In genomic region chr16:20724338-20724748, GRCm38 (mm10) we compare ENCODE assay signal across 8 mouse cellular contexts. TPM values are rescaled to one million over a fixed set of nuclear protein-coding genes. Genes with fewer than 3 reads are reported as not detected.
DNase-seq lines count a peak whose midpoint lies in the region; ATAC-seq and TF ChIP-seq lines count a peak whose summit lies in the region.

No protein-coding gene starts in this region.

- WGBS in thymus, adult 2 months: 37% methylated on average over 5 of the region's 5 CpGs
- WGBS in heart, embryonic 11.5 days (ENCODE audit: insufficient replicate concordance): 27% methylated on average over 5 of the region's 5 CpGs
- WGBS in kidney, embryonic 15.5 days: 37% methylated on average over 5 of the region's 5 CpGs

- DNase-seq in thymus, adult 2 months: peak; percentile 35
- no peak for DNase-seq in thymus, adult 18-20 months
- DNase-seq in lung, postnatal 14 days: peak; percentile 67
- DNase-seq in right cerebral cortex, postnatal 4 days: peak; percentile 43
- DNase-seq in spleen, postnatal 14 days (ENCODE audit: low spot score in 2 of 2): no peak

- no peaks in the 10 kb centered on the region for H3K27me3 ChIP-seq in thymus, adult 2 months (ENCODE audit: control insufficient read depth, insufficient read depth, low read length)
- H3K27me3 ChIP-seq in heart, embryonic 11.5 days (ENCODE audit: control insufficient read depth, insufficient read depth, low read length): 0 out of 2 replicates have a peak, but pooled peaks cover 3% of the 10 kb centered on the region
- no peaks in the 10 kb centered on the region for H3K27me3 ChIP-seq in kidney, embryonic 15.5 days

- H3K4me1 ChIP-seq in thymus, adult 2 months (replicated peaks; ENCODE audit: control insufficient read depth, insufficient read depth, low read length): no peaks in the 10 kb centered on the region
- no peaks in the 10 kb centered on the region for H3K4me1 ChIP-seq in cortical plate, adult 2 months (ENCODE audit: control insufficient read depth, insufficient read depth, low read length)
- H3K4me1 ChIP-seq in heart, embryonic 11.5 days (ENCODE audit: control insufficient read depth, insufficient read depth, low read length): no peaks in the 10 kb centered on the region
- H3K4me1 ChIP-seq in kidney, embryonic 15.5 days: 0 out of 2 replicates have a peak, but pooled peaks cover 2% of the 10 kb centered on the region

- H3K36me3 ChIP-seq in thymus, adult 2 months (ENCODE audit: control insufficient read depth, insufficient read depth, low read length): no peaks in the 10 kb centered on the region; the same call in 1 of the 2 replicates
- H3K36me3 ChIP-seq in heart, embryonic 11.5 days (ENCODE audit: control insufficient read depth, insufficient read depth, low read length): peaks cover 11% of the 10 kb centered on the region; the same call in 1 of the 2 replicates
- peaks cover 35% of the 10 kb centered on the region for H3K36me3 ChIP-seq in kidney, embryonic 15.5 days

- TF ChIP-seq POLR2A in thymus, adult 2 months (IDR thresholded peaks at IDR 0.05; ENCODE audit: control insufficient read depth, extremely low read depth, insufficient read depth, low read length, poor library complexity): no peak
- TF ChIP-seq POLR2A in cortical plate, adult 2 months (IDR thresholded peaks at IDR 0.05; ENCODE audit: extremely low read depth, insufficient read depth, low read length): no peak

- no peak overlapping the region for H3K4me2 ChIP-seq in heart, embryonic 11.5 days
- no peak overlapping the region for H3K4me2 ChIP-seq in kidney, embryonic 15.5 days

- TF ChIP-seq CTCF in thymus, adult 2 months (IDR thresholded peaks at IDR 0.05; ENCODE audit: borderline replicate concordance, control insufficient read depth, extremely low read depth, insufficient read depth, low read length, poor library complexity): peak; percentile 61; the same call in 1 of the 2 replicates
- peak; percentile 63 for TF ChIP-seq CTCF in cortical plate, adult 2 months (IDR thresholded peaks at IDR 0.05; ENCODE audit: extremely low read depth, insufficient read depth, low read length)

- H3K4me3 ChIP-seq in thymus, adult 2 months (ENCODE audit: control insufficient read depth, insufficient read depth, low read length): no peak overlapping the region
- H3K4me3 ChIP-seq in cortical plate, adult 2 months (ENCODE audit: insufficient read depth, low read length): no peak overlapping the region
- no peak overlapping the region for H3K4me3 ChIP-seq in heart, embryonic 11.5 days (ENCODE audit: low read depth, low read length)
- H3K4me3 ChIP-seq in kidney, embryonic 15.5 days (replicated peaks): no peak overlapping the region

- no peak overlapping the region for H3K27ac ChIP-seq in thymus, adult 2 months (ENCODE audit: control insufficient read depth, insufficient read depth, low read length)
- H3K27ac ChIP-seq in cortical plate, adult 2 months (ENCODE audit: insufficient read depth, low read length): no peak overlapping the region
- no peak overlapping the region for H3K27ac ChIP-seq in heart, embryonic 11.5 days (ENCODE audit: low read depth, low read length)
- no peak overlapping the region for H3K27ac ChIP-seq in kidney, embryonic 15.5 days

- no peak overlapping the region for H3K9ac ChIP-seq in heart, embryonic 11.5 days (ENCODE audit: low read depth, low read length)
- no peak overlapping the region for H3K9ac ChIP-seq in kidney, embryonic 15.5 days

- 0 out of 2 replicates have a peak, but pooled peaks have one; percentile 27 for ATAC-seq in heart, embryonic 11.5 days (replicated peaks; ENCODE audit: insufficient number of reproducible peaks, low FRiP score, low TSS enrichment)
- peak; percentile 80 for ATAC-seq in kidney, embryonic 15.5 days (replicated peaks; ENCODE audit: low FRiP score)

- H3K9me3 ChIP-seq in heart, embryonic 11.5 days (replicated peaks; ENCODE audit: control insufficient read depth, low read length): no peaks in the 10 kb centered on the region
- H3K9me3 ChIP-seq in kidney, embryonic 15.5 days (replicated peaks): no peaks in the 10 kb centered on the region

RNA-seq across cellular contexts. Expression of gene Clcn2, which starts 6.8 kb away (rescaled TPM):
- 40.5 and 42.1 TPM in 2 replicates for polyA plus RNA-seq in thymus, adult 2 months (2012; rRNA removed)
- 122 and 132 TPM in 2 replicates for polyA plus RNA-seq in cortical plate, adult 2 months (2012; rRNA removed)
- 5.7 and 6.7 TPM in 2 replicates for polyA plus RNA-seq in heart, embryonic 11.5 days (2014; fragmentation: Nextera tagmentation; extraction: Ambion mirVana)
- 16.3 and 20.1 TPM in 2 replicates for polyA plus RNA-seq in kidney, embryonic 15.5 days (2015; fragmentation: Nextera tagmentation; extraction: Ambion mirVana)

RNA-seq across cellular contexts. Expression of gene Polr2h, which starts 6.9 kb away (rescaled TPM):
- 24.7 and 32.9 TPM in 2 replicates for polyA plus RNA-seq in thymus, adult 2 months (2012; rRNA removed)
- 52.5 and 53.1 TPM in 2 replicates for polyA plus RNA-seq in cortical plate, adult 2 months (2012; rRNA removed)
- polyA plus RNA-seq in heart, embryonic 11.5 days (2014; fragmentation: Nextera tagmentation; extraction: Ambion mirVana): 65.0 and 65.9 TPM in 2 replicates
- polyA plus RNA-seq in kidney, embryonic 15.5 days (2015; fragmentation: Nextera tagmentation; extraction: Ambion mirVana): 116 and 120 TPM in 2 replicates

RNA-seq across cellular contexts. Expression of gene Chrd, which starts 8.6 kb away (rescaled TPM):
- polyA plus RNA-seq in thymus, adult 2 months (2012; rRNA removed): 3.6 and 3.7 TPM in 2 replicates
- polyA plus RNA-seq in cortical plate, adult 2 months (2012; rRNA removed): 71.8 and 94.6 TPM in 2 replicates
- 0.21 and 0.42 TPM in 2 replicates for polyA plus RNA-seq in heart, embryonic 11.5 days (2014; fragmentation: Nextera tagmentation; extraction: Ambion mirVana)
- polyA plus RNA-seq in kidney, embryonic 15.5 days (2015; fragmentation: Nextera tagmentation; extraction: Ambion mirVana): 4.6 and 7.4 TPM in 2 replicates

RNA-seq across cellular contexts. Expression of gene Thpo, which starts 10.0 kb away (rescaled TPM):
- polyA plus RNA-seq in thymus, adult 2 months (2012; rRNA removed): 0.69 and 1.0 TPM in 2 replicates
- polyA plus RNA-seq in cortical plate, adult 2 months (2012; rRNA removed): 20.6 and 27.1 TPM in 2 replicates
- polyA plus RNA-seq in heart, embryonic 11.5 days (2014; fragmentation: Nextera tagmentation; extraction: Ambion mirVana): 0.49 TPM in 1 of 2 replicates, not detected in the other
- polyA plus RNA-seq in kidney, embryonic 15.5 days (2015; fragmentation: Nextera tagmentation; extraction: Ambion mirVana): 1.2 TPM in 2 replicates

RNA-seq across cellular contexts. Expression of gene Fam131a, which starts 31.3 kb away (rescaled TPM):
- polyA plus RNA-seq in thymus, adult 2 months (2012; rRNA removed): 6.9 and 8.9 TPM in 2 replicates
- 316 and 358 TPM in 2 replicates for polyA plus RNA-seq in cortical plate, adult 2 months (2012; rRNA removed)
- polyA plus RNA-seq in heart, embryonic 11.5 days (2014; fragmentation: Nextera tagmentation; extraction: Ambion mirVana): 2.6 and 4.9 TPM in 2 replicates
- polyA plus RNA-seq in kidney, embryonic 15.5 days (2015; fragmentation: Nextera tagmentation; extraction: Ambion mirVana): 6.4 and 6.7 TPM in 2 replicates

Comparison
In these comparisons a context has a peak if more than half of its experiments do, and no peak if none do; other contexts are left out.
1. DNase-seq: peak in thymus, adult 2 months (single experiment), lung, postnatal 14 days (single experiment) and right cerebral cortex, postnatal 4 days (single experiment); none in thymus, adult 18-20 months (0 of 2) and spleen, postnatal 14 days (0 of 2).